Mouse (Mus musculus) bone marrow, adult 2 months (tissue): ENCODE results near the gene Eif4g3. TPM values are rescaled to one million over a fixed set of nuclear protein-coding genes. Genes with fewer than 3 reads are reported as not detected.

Experiments used
- H3K27ac ChIP-seq: fragments of 200-500 bp; 2 replicates; pipeline ENCODE4 v1.5.1; 2012; ENCODE audit warnings: low read depth, mild to moderate bottlenecking, control low read depth, inconsistent platforms, low read length; ENCODE audit not compliant: control insufficient read depth, poor library complexity, insufficient read depth
- H3K4me1 ChIP-seq: fragments of 200-500 bp; 2 replicates; pipeline ENCODE4 v1.6.1; 2011; ENCODE audit warnings: low read length; ENCODE audit not compliant: control insufficient read depth, insufficient read depth
- H3K4me3 ChIP-seq: fragments of 200-500 bp; replicated peaks from 2 replicates; pipeline ENCODE3; 2011; ENCODE audit warnings: mild to moderate bottlenecking, low read depth, low read length, control low read depth; ENCODE audit not compliant: control insufficient read depth
- CTCF ChIP-seq: fragments of 200-500 bp; IDR thresholded peaks from 2 replicates; pipeline ENCODE4 v1.5.1; 2011; ENCODE audit warnings: low read length, control low read depth; ENCODE audit not compliant: control insufficient read depth, insufficient read depth
- POLR2A ChIP-seq: fragments of 200-500 bp; IDR thresholded peaks from 2 replicates; pipeline ENCODE4 v1.6.1; 2011; ENCODE audit warnings: low read depth, mild to moderate bottlenecking, control low read depth, low read length, borderline replicate concordance; ENCODE audit not compliant: control insufficient read depth
- WGBS: fragments of 180-500 bp; shearing (Covaris S2); methylation state at CpG from one replicate; pipeline ENCODE4 v1.1.7; 2018; 5-methylcytosine and 5-hydroxymethylcytosine counted together
- polyA plus RNA-seq: library from polyadenylated mRNA; stranded (reverse); fragments of >200 nt; gene quantifications from 2 replicates; pipeline ENCODE4 v1.2.4, GENCODE M21; 2011; ENCODE audit warnings: low replicate concordance; ENCODE audit not compliant: missing spikeins, insufficient read depth, insufficient read length

Eif4g3 gene
- polyA plus RNA-seq, 1 experiment = 75.0 TPM

GRCm38 (mm10) chr4:138023403-138024100 is 30.7 kb downstream of the Eif4g3 start:
- no peaks in the 10 kb centered on the region; the same call in 1 of the 2 replicates for H3K4me1 ChIP-seq
- TF ChIP-seq POLR2A (no peak), CTCF (no peak)
- no peak overlapping the region for H3K4me3 ChIP-seq
- WGBS = 74% methylated on average over 9 of the region's 9 CpGs
- H3K27ac ChIP-seq = no peak overlapping the region

GRCm38 (mm10) chr4:138029168-138029567 is 36.3 kb downstream of the Eif4g3 start:
- H3K27ac ChIP-seq = no peak overlapping the region
- WGBS = 86% methylated on average over 6 of the region's 6 CpGs
- no peaks in the 10 kb centered on the region; the same call in 1 of the 2 replicates for H3K4me1 ChIP-seq
- TF ChIP-seq POLR2A = no peak
- TF ChIP-seq CTCF = no peak
- H3K4me3 ChIP-seq = no peak overlapping the region

GRCm38 (mm10) chr4:138031828-138032227 is 39.0 kb downstream of the Eif4g3 start:
- H3K4me3 ChIP-seq = no peak overlapping the region
- no peaks in the 10 kb centered on the region; the same call in 1 of the 2 replicates for H3K4me1 ChIP-seq
- TF ChIP-seq CTCF = no peak
- no peak for TF ChIP-seq POLR2A
- H3K27ac ChIP-seq = no peak overlapping the region
- 94% methylated on average over 10 of the region's 10 CpGs for WGBS

- Histone ChIP-seq H3K4me3 (no peak overlapping the region), H3K4me1 (no peaks in the 10 kb centered on the region), H3K27ac (no peak overlapping the region)
- TF ChIP-seq POLR2A = no peak
- WGBS = 68% methylated on average over 4 of the region's 4 CpGs
Measured at GRCm38 (mm10) chr4:138033871-138034270, 41.0 kb downstream of the Eif4g3 start.

GRCm38 (mm10) chr4:138035435-138036120 is 42.8 kb downstream of the Eif4g3 start:
- H3K4me1 ChIP-seq = no peaks in the 10 kb centered on the region
- WGBS = 85% methylated on average over 9 of the region's 9 CpGs
- H3K27ac ChIP-seq = no peak overlapping the region
- H3K4me3 ChIP-seq = no peak overlapping the region
- no peak for TF ChIP-seq CTCF
- no peak for TF ChIP-seq POLR2A

- Histone ChIP-seq H3K4me3 (no peak overlapping the region), H3K4me1 (no peaks in the 10 kb centered on the region), H3K27ac (no peak overlapping the region)
- 86% methylated on average over 8 of the region's 8 CpGs for WGBS
- no peak for TF ChIP-seq POLR2A
Measured at GRCm38 (mm10) chr4:138037110-138037509, 44.3 kb downstream of the Eif4g3 start.

- TF ChIP-seq POLR2A (no peak), CTCF (no peak)
- no peaks in the 10 kb centered on the region for H3K4me1 ChIP-seq
- 72% methylated on average over 1 of the region's 1 CpGs for WGBS
- no peak overlapping the region for H3K27ac ChIP-seq
- no peak overlapping the region for H3K4me3 ChIP-seq
Measured at GRCm38 (mm10) chr4:138037896-138038295, 45.1 kb downstream of the Eif4g3 start.

- H3K27ac ChIP-seq = no peak overlapping the region
- no peak overlapping the region for H3K4me3 ChIP-seq
- 81% methylated on average over 13 of the region's 13 CpGs for WGBS
Measured at GRCm38 (mm10) chr4:138038365-138039274, 45.8 kb downstream of the Eif4g3 start.

More at GRCm38 (mm10) chr4:138038365-138039274, 45.8 kb downstream of the Eif4g3 start:
- no peaks in the 10 kb centered on the region for H3K4me1 ChIP-seq
- no peak for TF ChIP-seq POLR2A
- no peak for TF ChIP-seq CTCF
